Mouse (Mus musculus) heart, embryonic 15.5 days (tissue): ENCODE measurements around the gene Gimap5. TPM values are rescaled to one million over a fixed set of nuclear protein-coding genes. Genes with fewer than 3 reads are reported as not detected.

Experiments
- ATAC-seq: fragments of 200-750 bp; cut with Nextera tagmentation; replicated peaks from 2 replicates; pipeline ENCODE4 v1.8.0; 2017; ENCODE audit warnings: low read depth, moderate TSS enrichment; ENCODE audit not compliant: insufficient number of reproducible peaks, insufficient read depth, low FRiP score
- H3K27ac ChIP-seq: fragments of 300-500 bp; sonication (generic); 2 replicates; pipeline ENCODE4 v1.5.1; 2015; ENCODE audit warnings: mild to moderate bottlenecking, inconsistent platforms
- H3K27me3 ChIP-seq: fragments of 300-500 bp; sonication (generic); 2 replicates; pipeline ENCODE4 v1.6.1; 2015; ENCODE audit warnings: inconsistent platforms
- H3K36me3 ChIP-seq: fragments of 300-500 bp; sonication (generic); 2 replicates; pipeline ENCODE4 v1.6.1; 2015; ENCODE audit warnings: mild to moderate bottlenecking, inconsistent platforms
- H3K4me1 ChIP-seq: fragments of 300-500 bp; sonication (generic); replicated peaks from 2 replicates; pipeline ENCODE4 v1.6.1; 2015; ENCODE audit warnings: inconsistent platforms
- H3K4me2 ChIP-seq: fragments of 300-500 bp; sonication (generic); 2 replicates; pipeline ENCODE4 v1.6.1; 2015; ENCODE audit warnings: inconsistent platforms, mild to moderate bottlenecking, moderate library complexity
- H3K4me3 ChIP-seq: fragments of 300-500 bp; sonication (generic); 2 replicates; pipeline ENCODE4 v1.5.1; 2015; ENCODE audit warnings: mild to moderate bottlenecking, inconsistent platforms
- H3K9ac ChIP-seq: fragments of 300-500 bp; sonication (generic); 2 replicates; pipeline ENCODE4 v1.6.1; 2015; ENCODE audit warnings: mild to moderate bottlenecking, inconsistent platforms
- H3K9me3 ChIP-seq: fragments of 300-500 bp; sonication (generic); replicated peaks from 2 replicates; pipeline ENCODE4 v1.6.1; 2016; ENCODE audit warnings: inconsistent platforms
- WGBS: fragments of 180-500 bp; shearing (Covaris S2); methylation state at CpG from one replicate; pipeline ENCODE4 v1.1.7; 2015; ENCODE audit warnings: mixed read lengths; 5-methylcytosine and 5-hydroxymethylcytosine counted together
- polyA plus RNA-seq: library from polyadenylated mRNA; unstranded; fragments of >200 nt; fragmentation: Nextera tagmentation; extraction: Ambion mirVana; gene quantifications from 2 replicates; pipeline ENCODE4 v1.2.1, GENCODE M21; 2015

Gimap5 gene
- polyA plus RNA-seq, 1 experiment from 2014 or later = 6.2 TPM

DNA sequence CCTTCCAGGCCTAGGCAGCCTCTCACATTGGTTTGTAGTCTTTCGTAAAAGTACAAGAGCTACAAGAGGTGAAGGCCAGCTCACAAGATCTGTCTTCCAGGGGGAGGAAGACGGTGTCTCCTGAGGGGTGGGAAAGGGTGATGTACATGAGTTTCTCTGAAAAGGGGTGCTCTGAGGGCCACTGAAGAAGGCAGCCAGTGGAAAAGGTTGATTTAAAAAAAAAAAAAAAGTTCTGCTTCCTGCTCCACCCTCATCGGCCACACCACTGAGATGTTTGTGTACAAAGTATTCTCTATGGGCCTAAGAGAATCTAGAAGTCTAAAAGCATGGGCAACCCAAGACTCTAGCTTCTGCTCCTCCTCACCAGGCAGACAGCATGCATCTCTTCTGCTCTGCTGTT is 24.7 kb downstream of the Gimap5 start, which contains the start of gene Gimap3:
Gene Gimap3, minus strand, starts transcription at position 156 of the 400 bp plus-strand sequence.
- no peak within 1 kb of the TSS for H3K9ac ChIP-seq
- H3K4me2 ChIP-seq = no peak within 1 kb of the TSS
- no peak within 1 kb of the TSS for H3K27ac ChIP-seq
- no peaks in the 10 kb centered on the region for H3K36me3 ChIP-seq
- no peaks in the 10 kb centered on the region for H3K27me3 ChIP-seq
- H3K4me1 ChIP-seq = no peaks in the 10 kb centered on the region
- 76% methylated on average over 3 of the region's 3 CpGs for WGBS
- H3K4me3 ChIP-seq = no peak within 1 kb of the TSS
- H3K9me3 ChIP-seq = no peaks in the 10 kb centered on the region
- ATAC-seq = no peak

- Histone ChIP-seq H3K9ac (no peak overlapping the region), H3K27me3 (no peaks in the 10 kb centered on the region), H3K27ac (no peak overlapping the region), H3K4me2 (no peak overlapping the region), H3K36me3 (no peaks in the 10 kb centered on the region), H3K4me3 (no peak overlapping the region), H3K9me3 (no peaks in the 10 kb centered on the region), H3K4me1 (no peaks in the 10 kb centered on the region)
- ATAC-seq = no peak
- 5% methylated on average over 8 of the region's 8 CpGs for WGBS
Measured at GRCm38 (mm10) chr6:48772030-48772429, 26.0 kb downstream of the Gimap5 start.

DNA sequence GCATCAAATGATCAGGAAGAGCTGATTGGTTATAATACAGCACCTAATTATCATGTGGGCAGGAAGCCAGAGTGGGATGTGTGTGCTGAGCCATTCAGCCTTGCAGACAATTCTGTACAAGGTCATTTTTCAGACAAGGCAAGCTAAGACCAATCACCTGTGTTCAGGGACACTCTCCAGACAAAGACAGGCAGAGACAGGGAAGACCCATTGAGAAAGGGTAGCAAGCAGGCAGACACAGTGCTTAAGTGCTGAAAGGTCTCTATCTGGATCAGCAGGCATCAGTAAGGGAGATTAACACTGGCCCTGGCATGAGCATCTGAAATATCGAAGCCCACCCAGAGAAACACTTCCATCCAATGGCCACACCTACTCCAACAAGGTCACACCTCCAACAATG is 38.4 kb downstream of the Gimap5 start:
- Histone ChIP-seq H3K36me3 (no peaks in the 10 kb centered on the region), H3K9ac (no peak overlapping the region), H3K4me2 (no peak overlapping the region), H3K4me3 (no peak overlapping the region), H3K27ac (no peak overlapping the region), H3K27me3 (no peaks in the 10 kb centered on the region), H3K9me3 (no peaks in the 10 kb centered on the region), H3K4me1 (no peaks in the 10 kb centered on the region)
- no peak for ATAC-seq
- WGBS = 92% methylated on average over 1 of the region's 1 CpGs

DNA sequence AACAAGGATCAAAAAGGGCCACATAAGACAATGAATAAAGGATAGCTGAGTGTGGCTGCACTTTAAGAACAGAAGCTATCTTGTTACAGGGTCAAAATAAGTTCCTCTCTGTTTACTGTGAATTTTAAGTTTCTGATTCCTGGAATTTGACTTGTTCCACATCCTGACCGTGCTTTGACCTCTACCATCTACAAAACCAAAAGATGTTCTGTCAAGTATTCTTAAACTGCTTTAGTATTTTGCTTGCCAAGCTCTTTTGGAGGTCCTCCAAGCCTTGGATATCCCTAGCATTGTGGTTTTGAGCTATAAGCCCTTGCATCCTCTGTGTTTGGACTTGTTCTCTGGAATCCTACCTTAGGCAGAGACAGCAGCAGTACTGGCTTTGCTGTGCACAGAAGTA is 39.2 kb downstream of the Gimap5 start:
- Histone ChIP-seq H3K27ac (0 out of 2 replicates have a peak overlapping the region, but pooled peaks have one; percentile 8), H3K27me3 (no peaks in the 10 kb centered on the region), H3K4me3 (no peak overlapping the region), H3K4me2 (no peak overlapping the region), H3K36me3 (no peaks in the 10 kb centered on the region), H3K4me1 (no peaks in the 10 kb centered on the region), H3K9me3 (no peaks in the 10 kb centered on the region), H3K9ac (no peak overlapping the region)
- WGBS = 43% methylated on average over 1 of the region's 1 CpGs
- ATAC-seq = no peak

DNA sequence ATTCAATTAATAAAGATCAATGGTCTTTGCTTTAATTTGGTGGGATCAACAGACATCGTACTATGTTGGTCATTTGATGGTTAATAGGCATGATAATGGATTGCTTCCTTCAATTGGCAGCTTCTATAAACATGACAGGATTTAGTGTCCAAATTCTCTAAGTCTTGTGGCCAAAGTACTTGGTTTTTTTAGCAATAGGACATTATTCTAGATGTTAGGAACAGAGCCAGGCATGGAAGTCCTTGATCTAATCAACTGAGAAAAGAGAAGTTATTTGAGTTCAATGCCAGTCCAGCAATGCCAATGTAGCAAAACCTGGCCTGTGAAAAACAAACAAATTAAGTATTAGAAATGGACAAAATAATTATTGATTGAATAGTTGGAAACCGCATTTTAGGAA is 39.6 kb downstream of the Gimap5 start:
- Histone ChIP-seq H3K4me3 (no peak overlapping the region), H3K4me1 (no peaks in the 10 kb centered on the region), H3K36me3 (no peaks in the 10 kb centered on the region), H3K9me3 (no peaks in the 10 kb centered on the region), H3K27ac (0 out of 2 replicates have a peak overlapping the region, but pooled peaks have one; percentile 8), H3K4me2 (no peak overlapping the region), H3K9ac (no peak overlapping the region), H3K27me3 (no peaks in the 10 kb centered on the region)
- ATAC-seq = no peak
- 68% methylated on average over 2 of the region's 2 CpGs for WGBS

GRCm38 (mm10) chr6:48787867-48788266 is 41.9 kb downstream of the Gimap5 start:
- WGBS = 65% methylated on average over 2 of the region's 2 CpGs
- H3K27me3 ChIP-seq = no peaks in the 10 kb centered on the region
- no peak overlapping the region for H3K27ac ChIP-seq
- H3K4me2 ChIP-seq = no peak overlapping the region
- no peak overlapping the region for H3K4me3 ChIP-seq
- no peaks in the 10 kb centered on the region for H3K36me3 ChIP-seq
- no peaks in the 10 kb centered on the region for H3K9me3 ChIP-seq
- H3K9ac ChIP-seq = no peak overlapping the region
- no peak for ATAC-seq
- no peaks in the 10 kb centered on the region for H3K4me1 ChIP-seq

DNA sequence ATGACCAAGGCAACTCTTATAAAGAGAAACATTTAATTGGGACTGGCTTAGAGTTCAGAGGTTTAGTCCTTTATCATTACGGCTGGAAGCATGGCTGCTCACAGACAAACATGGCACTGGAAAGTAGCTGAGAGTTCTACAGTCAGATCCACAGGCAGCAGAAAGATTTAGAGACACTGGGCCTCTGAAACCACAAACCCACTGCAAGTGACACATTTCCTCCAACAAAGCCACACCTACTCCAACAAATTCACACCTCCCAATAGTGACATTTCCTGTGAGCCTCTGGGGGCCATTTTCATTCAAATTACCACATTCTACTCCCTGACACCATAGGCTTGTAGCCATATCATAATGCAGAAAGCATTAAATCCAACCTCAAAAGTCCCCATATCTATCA is 55.9 kb downstream of the Gimap5 start:
- 58% methylated on average over 1 of the region's 1 CpGs for WGBS
- no peak overlapping the region for H3K4me2 ChIP-seq
- H3K27me3 ChIP-seq = no peaks in the 10 kb centered on the region
- no peak for ATAC-seq
- no peaks in the 10 kb centered on the region for H3K9me3 ChIP-seq
- H3K27ac ChIP-seq = no peak overlapping the region
- H3K9ac ChIP-seq = no peak overlapping the region
- H3K4me1 ChIP-seq = no peaks in the 10 kb centered on the region
- H3K4me3 ChIP-seq = no peak overlapping the region
- H3K36me3 ChIP-seq = no peaks in the 10 kb centered on the region

DNA sequence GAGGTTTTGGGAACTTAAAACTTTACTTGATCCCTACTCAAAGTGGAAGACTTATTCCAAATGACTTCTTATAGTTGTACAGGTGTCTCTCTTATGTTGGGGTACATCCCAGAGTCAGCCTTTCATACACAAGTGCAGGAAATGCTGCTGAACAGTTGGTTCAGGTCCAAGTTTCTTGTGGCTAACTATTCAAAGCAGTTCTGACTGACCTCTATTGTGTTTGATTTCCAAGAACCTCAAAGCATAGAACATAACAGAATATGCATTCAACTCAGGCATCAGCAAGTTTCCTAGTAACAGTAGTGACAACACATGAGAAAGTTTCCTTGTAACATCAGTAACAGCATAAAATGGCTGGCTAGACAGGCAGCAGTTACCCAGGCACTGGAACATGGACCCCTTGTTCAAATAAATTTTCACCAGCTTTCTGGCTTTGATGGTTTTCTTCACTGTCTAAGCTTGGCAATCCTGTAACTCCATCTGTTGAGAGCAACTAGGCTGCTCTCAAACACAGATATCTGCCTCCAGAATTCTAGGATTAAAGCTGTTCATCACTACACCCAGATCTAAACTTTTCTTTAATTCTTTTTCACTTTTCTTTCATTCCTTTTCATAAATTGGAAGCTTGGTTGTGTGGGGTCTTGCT is 57.5 kb downstream of the Gimap5 start:
- Histone ChIP-seq H3K9ac (no peak overlapping the region), H3K4me2 (no peak overlapping the region), H3K36me3 (no peaks in the 10 kb centered on the region), H3K9me3 (no peaks in the 10 kb centered on the region), H3K27me3 (no peaks in the 10 kb centered on the region), H3K27ac (no peak overlapping the region), H3K4me1 (no peaks in the 10 kb centered on the region), H3K4me3 (no peak overlapping the region)
- no peak for ATAC-seq

Other genes starting within 250 kb of the Gimap5 start
- gene Atp6v0e2, start 208.6 kb upstream of the Gimap5 start, polyA plus RNA-seq = 17.5 and 18.6 TPM in 2 replicates
- 6.0 and 7.0 TPM in 2 replicates for gene Lrrc61, start 191.4 kb upstream of the Gimap5 start, polyA plus RNA-seq
- 50.4 and 53.8 TPM in 2 replicates for gene Rarres2, start 173.4 kb upstream of the Gimap5 start, polyA plus RNA-seq
- gene Gm45021, start 156.6 kb upstream of the Gimap5 start, polyA plus RNA-seq = 0.70 TPM in 1 of 2 replicates, not detected in the other
- gene Repin1, start 152.3 kb upstream of the Gimap5 start, polyA plus RNA-seq = 23.4 and 28.1 TPM in 2 replicates
- not detected in 2 replicates for gene Gm44965, start 152.3 kb upstream of the Gimap5 start, polyA plus RNA-seq
- gene Zfp775, start 144.1 kb upstream of the Gimap5 start, polyA plus RNA-seq = 5.7 and 7.3 TPM in 2 replicates
- 0.94 and 1.0 TPM in 2 replicates for gene AI854703, start 119.4 kb upstream of the Gimap5 start, polyA plus RNA-seq
- gene Gimap8, start 99.0 kb upstream of the Gimap5 start, polyA plus RNA-seq = 1.6 and 1.7 TPM in 2 replicates
- 7.9 and 10.3 TPM in 2 replicates for gene Gimap9, start 70.1 kb upstream of the Gimap5 start, polyA plus RNA-seq
- 23.5 and 27.1 TPM in 2 replicates for gene Gimap4, start 61.6 kb upstream of the Gimap5 start, polyA plus RNA-seq
- 32.3 and 35.6 TPM in 2 replicates for gene Gimap6, start 38.0 kb upstream of the Gimap5 start, polyA plus RNA-seq
- gene Gm28053, start 27.6 kb upstream of the Gimap5 start, polyA plus RNA-seq = 3.3 and 4.6 TPM in 2 replicates
- 0.23 and 0.27 TPM in 2 replicates for gene Gimap7, start 27.6 kb upstream of the Gimap5 start, polyA plus RNA-seq
- 26.4 and 31.6 TPM in 2 replicates for gene Gimap1, start 7.1 kb upstream of the Gimap5 start, polyA plus RNA-seq
- gene Gimap3, start 24.7 kb downstream of the Gimap5 start, polyA plus RNA-seq = 0.08 TPM in 1 of 2 replicates, not detected in the other
- 59.6 and 88.1 TPM in 2 replicates for gene Tmem176a, start 94.7 kb downstream of the Gimap5 start, polyA plus RNA-seq
- gene Tmem176b, start 95.3 kb downstream of the Gimap5 start, polyA plus RNA-seq = 191 and 255 TPM in 2 replicates
- gene Aoc1, start 126.7 kb downstream of the Gimap5 start, polyA plus RNA-seq = not detected in 2 replicates
- gene 1600015I10Rik, start 183.7 kb downstream of the Gimap5 start, polyA plus RNA-seq = not detected in 2 replicates
- gene Doxl2, start 228.8 kb downstream of the Gimap5 start, polyA plus RNA-seq = not detected in 2 replicates
- gene Svs1, start 240.7 kb downstream of the Gimap5 start, polyA plus RNA-seq = not detected in 2 replicates